Mouse (Mus musculus): ENCODE data around the gene Cemip2. TPM values are rescaled to one million over a fixed set of nuclear protein-coding genes. Genes with fewer than 3 reads are reported as not detected.

The Cemip2 gene
- polyA plus RNA-seq (2021; fragmentation: Nextera tagmentation): 4.7 and 5.0 TPM in 2 replicates
- long read RNA-seq, experiment 1, partial matches to known transcripts: 1 of 3 reads
- long read RNA-seq, experiment 1, other reads (novel, unspliced or antisense): 1 of 3 reads
- long read RNA-seq, experiment 2, full-length matches to known transcripts: 11 of 14 reads
- long read RNA-seq, experiment 2, partial matches to known transcripts: 3 of 14 reads
- long read RNA-seq, experiment 2, other reads (novel, unspliced or antisense): 0 of 14 reads

GRCm38 (mm10) chr19:21778147-21778917 lies at the start of gene Cemip2:
Gene Cemip2 (plus strand): TSS chr19:21778342.

Other genes with a start within 250 kb of the Cemip2 start
- 30.4 and 31.5 TPM in 2 replicates for gene 1110059E24Rik, start 125.4 kb upstream of the Cemip2 start, polyA plus RNA-seq (2021; fragmentation: Nextera tagmentation)
- gene Abhd17b, start 125.2 kb upstream of the Cemip2 start, polyA plus RNA-seq (2021; fragmentation: Nextera tagmentation): 9.2 and 9.5 TPM in 2 replicates